Comparison of ENCODE assay signal across 9 mouse cellular contexts in genomic region chr11:32181973-32182868, GRCm38 (mm10). TPM values are rescaled to one million over a fixed set of nuclear protein-coding genes. Genes with fewer than 3 reads are reported as not detected.
DNase-seq lines count a peak whose midpoint lies in the region; ATAC-seq and TF ChIP-seq lines count a peak whose summit lies in the region.
"Had no signal": no experiment of that assay in that cellular context is flagged by ENCODE, and none has a peak within 500 bp of the region (broad histone marks: within the 10 kb centered on the region; RNA-seq: fewer than 3 reads in every experiment).

No protein-coding gene starts in this region.

- no peak overlapping the region for H3K27ac ChIP-seq in forebrain, postnatal 0 days (ENCODE audit: low read depth, low read length)
- H3K27ac ChIP-seq in hindbrain, embryonic 13.5 days: no peak overlapping the region
- H3K27ac ChIP-seq: limb, embryonic 15.5 days had no signal

- TF ChIP-seq CTCF in forebrain, postnatal 0 days (IDR thresholded peaks at IDR 0.05; ENCODE audit: low read depth): peak; percentile 91

- no peaks in the 10 kb centered on the region for H3K9me3 ChIP-seq in forebrain, postnatal 0 days (ENCODE audit: low read length)
- no peaks in the 10 kb centered on the region for H3K9me3 ChIP-seq in hindbrain, embryonic 13.5 days
- H3K9me3 ChIP-seq: limb, embryonic 15.5 days had no signal

- ATAC-seq in forebrain, postnatal 0 days: peak; percentile 86
- ATAC-seq in hindbrain, embryonic 13.5 days (ENCODE audit: low FRiP score): peak; percentile 71

- H3K9ac ChIP-seq in forebrain, postnatal 0 days: no peak overlapping the region; the same call in 1 of the 2 replicates
- H3K9ac ChIP-seq in hindbrain, embryonic 13.5 days: no peak overlapping the region
- H3K9ac ChIP-seq: limb, embryonic 15.5 days had no signal

- H3K27me3 ChIP-seq in forebrain, postnatal 0 days (ENCODE audit: insufficient read depth, low read length): no peaks in the 10 kb centered on the region
- H3K27me3 ChIP-seq in hindbrain, embryonic 13.5 days: 0 out of 2 replicates have a peak, but pooled peaks cover 3% of the 10 kb centered on the region
- H3K27me3 ChIP-seq: limb, embryonic 15.5 days had no signal

- H3K4me2 ChIP-seq in forebrain, postnatal 0 days (ENCODE audit: low read depth): 0 out of 2 replicates have a peak overlapping the region, but pooled peaks have one; percentile 24
- H3K4me2 ChIP-seq in hindbrain, embryonic 13.5 days: no peak overlapping the region
- H3K4me2 ChIP-seq: limb, embryonic 15.5 days had no signal

- no peaks in the 10 kb centered on the region for H3K36me3 ChIP-seq in forebrain, postnatal 0 days (ENCODE audit: insufficient read depth)
- H3K36me3 ChIP-seq in hindbrain, embryonic 13.5 days: no peaks in the 10 kb centered on the region
- H3K36me3 ChIP-seq: limb, embryonic 15.5 days had no signal

- peak; percentile 91 for DNase-seq in NIH3T3 (ENCODE audit: low read depth)
- DNase-seq in cerebellum, adult 18-20 months: peak; percentile 84 to 93
- peak; percentile 97 for DNase-seq in forebrain, postnatal 0 days
- peak; percentile 97 for DNase-seq in layer of hippocampus, postnatal 10 days (ENCODE audit: low spot score in 2 of 2)
- peak; percentile 57 to 85 for DNase-seq in lung, postnatal 4 days
- peak; percentile 81 for DNase-seq in right cerebral cortex, adult 18-20 months
- peak; percentile 83 for DNase-seq in urinary bladder, postnatal 25 days (ENCODE audit: low spot score)

- H3K4me3 ChIP-seq in forebrain, postnatal 0 days (ENCODE audit: low read depth, low read length): peak overlapping the region; percentile 17; the same call in 1 of the 2 replicates
- no peak overlapping the region for H3K4me3 ChIP-seq in hindbrain, embryonic 13.5 days
- H3K4me3 ChIP-seq: limb, embryonic 15.5 days had no signal

- no peaks in the 10 kb centered on the region for H3K4me1 ChIP-seq in forebrain, postnatal 0 days (ENCODE audit: insufficient read depth)
- no peaks in the 10 kb centered on the region for H3K4me1 ChIP-seq in hindbrain, embryonic 13.5 days (replicated peaks)
- H3K4me1 ChIP-seq: limb, embryonic 15.5 days had no signal

- 41% methylated on average over 24 of the region's 25 CpGs for WGBS in forebrain, postnatal 0 days
- WGBS in hindbrain, embryonic 13.5 days: 50% methylated on average over 24 of the region's 25 CpGs

RNA-seq across cellular contexts. Expression of gene Il9r, which starts 17.9 kb away (rescaled TPM):
- total RNA-seq in forebrain, postnatal 0 days (2014; rRNA removed): not detected in 2 replicates
- not detected in 2 replicates for polyA plus RNA-seq in forebrain, postnatal 0 days (2015; fragmentation: Nextera tagmentation; extraction: Ambion mirVana)
- polyA plus RNA-seq in hindbrain, embryonic 13.5 days (2015; fragmentation: Nextera tagmentation; extraction: Ambion mirVana): not detected in 2 replicates
- not detected for total RNA-seq in layer of hippocampus, postnatal 10 days (2021)

RNA-seq across cellular contexts. Expression of gene Snrnp25, which starts 23.0 kb away (rescaled TPM):
- 15.2 and 34.0 TPM in 2 replicates for total RNA-seq in forebrain, postnatal 0 days (2014; rRNA removed)
- 50.4 and 58.0 TPM in 2 replicates for polyA plus RNA-seq in forebrain, postnatal 0 days (2015; fragmentation: Nextera tagmentation; extraction: Ambion mirVana)
- polyA plus RNA-seq in hindbrain, embryonic 13.5 days (2015; fragmentation: Nextera tagmentation; extraction: Ambion mirVana): 43.7 and 46.9 TPM in 2 replicates
- total RNA-seq in layer of hippocampus, postnatal 10 days (2021): 10 to 100 TPM; 28.3 to 29.8 TPM

RNA-seq across cellular contexts. Expression of gene Rhbdf1, which starts 39.9 kb away (rescaled TPM):
- 16.3 and 23.2 TPM in 2 replicates for total RNA-seq in forebrain, postnatal 0 days (2014; rRNA removed)
- 14.7 and 17.9 TPM in 2 replicates for polyA plus RNA-seq in forebrain, postnatal 0 days (2015; fragmentation: Nextera tagmentation; extraction: Ambion mirVana)
- polyA plus RNA-seq in hindbrain, embryonic 13.5 days (2015; fragmentation: Nextera tagmentation; extraction: Ambion mirVana): 21.0 and 24.1 TPM in 2 replicates
- total RNA-seq in layer of hippocampus, postnatal 10 days (2021): 10 to 100 TPM; 25.9 to 32.8 TPM

RNA-seq across cellular contexts. Expression of gene Mpg, which starts 44.1 kb away (rescaled TPM):
- total RNA-seq in forebrain, postnatal 0 days (2014; rRNA removed): 28.4 and 29.7 TPM in 2 replicates
- 26.4 and 31.0 TPM in 2 replicates for polyA plus RNA-seq in forebrain, postnatal 0 days (2015; fragmentation: Nextera tagmentation; extraction: Ambion mirVana)
- 35.6 and 38.7 TPM in 2 replicates for polyA plus RNA-seq in hindbrain, embryonic 13.5 days (2015; fragmentation: Nextera tagmentation; extraction: Ambion mirVana)
- 10 to 100 TPM; 18.5 to 20.7 TPM for total RNA-seq in layer of hippocampus, postnatal 10 days (2021)
